Mouse (Mus musculus): ENCODE measurements around the gene Myh10.

DNA sequence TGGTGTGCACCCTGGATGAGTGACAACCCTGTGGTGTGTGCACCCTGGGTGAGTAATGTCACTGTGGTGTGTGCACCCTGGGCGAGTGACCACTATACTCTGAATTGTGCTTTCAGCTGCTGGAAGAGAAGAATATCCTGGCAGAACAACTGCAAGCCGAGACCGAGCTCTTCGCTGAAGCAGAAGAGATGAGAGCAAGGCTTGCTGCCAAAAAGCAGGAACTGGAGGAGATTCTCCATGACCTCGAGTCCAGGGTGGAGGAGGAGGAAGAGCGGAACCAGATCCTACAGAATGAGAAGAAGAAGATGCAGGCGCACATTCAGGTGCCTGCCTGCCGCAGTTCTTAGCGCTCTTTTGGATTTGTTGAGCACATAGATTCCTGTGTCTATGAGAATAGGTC is 95.9 kb downstream of the Myh10 start:
- TF ChIP-seq CTCF (conservative IDR thresholded peaks at IDR 0.05; ENCODE audit: insufficient read depth, insufficient read length, low read depth, low read length), result no peak
- TF ChIP-seq POLR2A (IDR thresholded peaks at IDR 0.05; ENCODE audit: low read depth, low read length), result no peak
